ENCODE assay signal across 24 mouse cellular contexts in genomic region chr1:19673448-19674396, GRCm38 (mm10).
DNase-seq lines count a peak whose midpoint lies in the region; ATAC-seq lines count a peak whose summit lies in the region.
"Had no signal": no experiment of that assay in that cellular context is flagged by ENCODE, and none has a peak within 500 bp of the region (broad histone marks: within the 10 kb centered on the region; RNA-seq: fewer than 3 reads in every experiment).

No protein-coding gene starts in this region.

- 0 out of 2 replicates have a peak, but pooled peaks have one; percentile 59 for ATAC-seq in embryonic facial prominence, embryonic 11.5 days (replicated peaks; ENCODE audit: insufficient number of reproducible peaks, low FRiP score, low TSS enrichment, low read depth)
- peak; percentile 55; the same call in 1 of the 2 replicates for ATAC-seq in midbrain, embryonic 13.5 days
- ATAC-seq in midbrain, embryonic 11.5 days (ENCODE audit: low FRiP score) = no peak
- ATAC-seq in neural tube, embryonic 15.5 days (ENCODE audit: low FRiP score) = peak; percentile 41; the same call in 1 of the 2 replicates
- ATAC-seq: activated CD4-positive, CD25-positive, alpha-beta regulatory T cell, adult 4 months; CD4-positive, CD25-positive, alpha-beta regulatory T cell, adult 4 months; forebrain, embryonic 15.5 days; liver, postnatal 0 days had no signal

- 29% methylated on average over 8 of the region's 8 CpGs for WGBS in embryonic facial prominence, embryonic 11.5 days
- WGBS in embryonic facial prominence, embryonic 10.5 days = 53% methylated on average over 8 of the region's 8 CpGs
- 60% methylated on average over 8 of the region's 8 CpGs for WGBS in midbrain, embryonic 13.5 days
- WGBS in midbrain, embryonic 11.5 days = 72% methylated on average over 8 of the region's 8 CpGs
- 27% methylated on average over 8 of the region's 8 CpGs for WGBS in neural tube, embryonic 15.5 days

- no peaks in the 10 kb centered on the region for H3K9me3 ChIP-seq in embryonic facial prominence, embryonic 11.5 days (replicated peaks; ENCODE audit: control insufficient read depth, low read length)
- H3K9me3 ChIP-seq in embryonic facial prominence, embryonic 10.5 days = no peaks in the 10 kb centered on the region
- no peaks in the 10 kb centered on the region for H3K9me3 ChIP-seq in midbrain, embryonic 13.5 days
- no peaks in the 10 kb centered on the region for H3K9me3 ChIP-seq in midbrain, embryonic 11.5 days (ENCODE audit: control insufficient read depth, low read length)
- H3K9me3 ChIP-seq in neural tube, embryonic 15.5 days (replicated peaks) = no peaks in the 10 kb centered on the region
- H3K9me3 ChIP-seq: forebrain, embryonic 15.5 days; heart, embryonic 10.5 days had no signal

- no peak overlapping the region for H3K27ac ChIP-seq in embryonic facial prominence, embryonic 11.5 days (replicated peaks; ENCODE audit: low read depth, low read length)
- H3K27ac ChIP-seq in embryonic facial prominence, embryonic 10.5 days (replicated peaks) = no peak overlapping the region
- peak overlapping the region; percentile 62 for H3K27ac ChIP-seq in midbrain, embryonic 13.5 days
- H3K27ac ChIP-seq in midbrain, embryonic 11.5 days (ENCODE audit: low read depth, low read length) = no peak overlapping the region
- H3K27ac ChIP-seq in neural tube, embryonic 15.5 days (replicated peaks) = no peak overlapping the region
- H3K27ac ChIP-seq: forebrain, embryonic 15.5 days; heart, embryonic 10.5 days; layer of hippocampus, adult 2 months; stomach, postnatal 0 days had no signal

- peak; percentile 46 for DNase-seq in embryonic facial prominence, embryonic 11.5 days (ENCODE audit: low spot score)
- DNase-seq in embryonic facial prominence, embryonic 10.5 days (ENCODE audit: low spot score) = no peak
- no peak for DNase-seq in midbrain, embryonic 11.5 days (ENCODE audit: low spot score, missing footprints)
- peak; percentile 73 for DNase-seq in gonadal fat pad, adult 2 months (ENCODE audit: low read depth)
- DNase-seq in adrenal gland, adult 8-10 months = no peak
- DNase-seq: adrenal gland, postnatal 14 days; cerebellum, adult 11-12 months; cerebellum, postnatal 14 days; gastrocnemius, postnatal 36 days; kidney, adult 2 months; kidney, postnatal 14 days; layer of hippocampus, postnatal 36 days; liver, postnatal 0 days; lung, postnatal 10 days; right cerebral cortex, postnatal 4 days; thymus, postnatal 14 days had no signal

- H3K4me3 ChIP-seq in embryonic facial prominence, embryonic 11.5 days (ENCODE audit: low read depth, low read length) = no peak overlapping the region
- H3K4me3 ChIP-seq in embryonic facial prominence, embryonic 10.5 days = no peak overlapping the region
- H3K4me3 ChIP-seq in midbrain, embryonic 13.5 days (replicated peaks) = no peak overlapping the region
- H3K4me3 ChIP-seq in midbrain, embryonic 11.5 days (ENCODE audit: low read depth, low read length) = no peak overlapping the region
- H3K4me3 ChIP-seq in neural tube, embryonic 15.5 days (replicated peaks) = no peak overlapping the region
- H3K4me3 ChIP-seq: forebrain, embryonic 15.5 days; heart, embryonic 10.5 days; layer of hippocampus, adult 2 months had no signal

- H3K4me1 ChIP-seq in embryonic facial prominence, embryonic 11.5 days (ENCODE audit: control insufficient read depth, insufficient read depth, low read length) = no peaks in the 10 kb centered on the region; the same call in 1 of the 2 replicates
- peaks cover 20% of the 10 kb centered on the region for H3K4me1 ChIP-seq in embryonic facial prominence, embryonic 10.5 days
- 0 out of 2 replicates have a peak, but pooled peaks cover 9% of the 10 kb centered on the region for H3K4me1 ChIP-seq in midbrain, embryonic 13.5 days (replicated peaks)
- H3K4me1 ChIP-seq in midbrain, embryonic 11.5 days (ENCODE audit: control insufficient read depth, insufficient read depth, low read length) = no peaks in the 10 kb centered on the region
- peaks cover 12% of the 10 kb centered on the region for H3K4me1 ChIP-seq in neural tube, embryonic 15.5 days
- H3K4me1 ChIP-seq: forebrain, embryonic 15.5 days; heart, embryonic 10.5 days had no signal

- H3K27me3 ChIP-seq in embryonic facial prominence, embryonic 11.5 days (ENCODE audit: control insufficient read depth, insufficient read depth, low read length) = no peaks in the 10 kb centered on the region
- H3K27me3 ChIP-seq in embryonic facial prominence, embryonic 10.5 days (replicated peaks; ENCODE audit: low read depth, poor library complexity, severe bottlenecking) = no peaks in the 10 kb centered on the region
- H3K27me3 ChIP-seq in midbrain, embryonic 13.5 days = no peaks in the 10 kb centered on the region
- no peaks in the 10 kb centered on the region for H3K27me3 ChIP-seq in midbrain, embryonic 11.5 days (ENCODE audit: control insufficient read depth, insufficient read depth, low read length)
- H3K27me3 ChIP-seq in neural tube, embryonic 15.5 days (replicated peaks) = no peaks in the 10 kb centered on the region
- H3K27me3 ChIP-seq: forebrain, embryonic 15.5 days had no signal

- no peak overlapping the region for H3K4me2 ChIP-seq in embryonic facial prominence, embryonic 11.5 days (ENCODE audit: low read depth, low read length)
- no peak overlapping the region for H3K4me2 ChIP-seq in midbrain, embryonic 13.5 days (replicated peaks)
- no peak overlapping the region for H3K4me2 ChIP-seq in midbrain, embryonic 11.5 days
- 0 out of 2 replicates have a peak overlapping the region, but pooled peaks have one; percentile 0 for H3K4me2 ChIP-seq in neural tube, embryonic 15.5 days
- H3K4me2 ChIP-seq: forebrain, embryonic 15.5 days had no signal

- H3K36me3 ChIP-seq in embryonic facial prominence, embryonic 11.5 days (replicated peaks; ENCODE audit: control insufficient read depth, insufficient read depth, low read depth, low read length) = no peaks in the 10 kb centered on the region
- H3K36me3 ChIP-seq in embryonic facial prominence, embryonic 10.5 days (replicated peaks) = no peaks in the 10 kb centered on the region
- no peaks in the 10 kb centered on the region for H3K36me3 ChIP-seq in midbrain, embryonic 13.5 days
- H3K36me3 ChIP-seq in midbrain, embryonic 11.5 days (ENCODE audit: control insufficient read depth, insufficient read depth, low read length) = no peaks in the 10 kb centered on the region
- no peaks in the 10 kb centered on the region for H3K36me3 ChIP-seq in neural tube, embryonic 15.5 days
- H3K36me3 ChIP-seq: forebrain, embryonic 15.5 days; heart, embryonic 10.5 days had no signal

- no peak overlapping the region for H3K9ac ChIP-seq in embryonic facial prominence, embryonic 11.5 days (replicated peaks; ENCODE audit: low read length)
- H3K9ac ChIP-seq in midbrain, embryonic 13.5 days (replicated peaks) = no peak overlapping the region
- H3K9ac ChIP-seq in midbrain, embryonic 11.5 days (ENCODE audit: low read length) = no peak overlapping the region
- H3K9ac ChIP-seq in neural tube, embryonic 15.5 days (replicated peaks) = no peak overlapping the region
- H3K9ac ChIP-seq: forebrain, embryonic 15.5 days; liver, postnatal 0 days had no signal

Comparison
In these comparisons a context has a peak if more than half of its experiments do, and no peak if none do; other contexts are left out.
1. DNase-seq: peak in embryonic facial prominence, embryonic 11.5 days (single experiment) and gonadal fat pad, adult 2 months (single experiment); none in embryonic facial prominence, embryonic 10.5 days (single experiment), midbrain, embryonic 11.5 days (single experiment) and adrenal gland, adult 8-10 months (single experiment).